Comparison of ENCODE assay signal across 8 mouse cellular contexts in genomic region chr19:34662067-34662507, GRCm38 (mm10). TPM values are rescaled to one million over a fixed set of nuclear protein-coding genes. Genes with fewer than 3 reads are reported as not detected.
DNase-seq lines count a peak whose midpoint lies in the region; ATAC-seq lines count a peak whose summit lies in the region.

No protein-coding gene starts in this region.

- peak overlapping the region; percentile 51 for H3K4me2 ChIP-seq in forebrain, embryonic 14.5 days (ENCODE audit: low read length)
- H3K4me2 ChIP-seq in neural tube, embryonic 15.5 days: peak overlapping the region; percentile 53

- H3K36me3 ChIP-seq in forebrain, embryonic 14.5 days (ENCODE audit: control insufficient read depth, insufficient read depth, low read length): no peaks in the 10 kb centered on the region
- H3K36me3 ChIP-seq in neural tube, embryonic 15.5 days: no peaks in the 10 kb centered on the region

- no peak overlapping the region for H3K27ac ChIP-seq in forebrain, embryonic 14.5 days (ENCODE audit: low read depth, low read length)
- no peak overlapping the region for H3K27ac ChIP-seq in neural tube, embryonic 15.5 days (replicated peaks)

- peak; percentile 35 for DNase-seq in MN1 (ENCODE audit: low spot score)
- DNase-seq in cerebellum, adult 11 months: peak; percentile 44
- peak; percentile 86 for DNase-seq in forebrain, embryonic 14.5 days (ENCODE audit: low spot score)
- DNase-seq in heart, postnatal 10 days: peak; percentile 77 to 79
- peak; percentile 74 to 83 for DNase-seq in kidney, postnatal 4 days
- DNase-seq in lung, adult 18-20 months: peak; percentile 62 to 74
- DNase-seq in thymus, postnatal 4 days: peak; percentile 51

- H3K4me3 ChIP-seq in forebrain, embryonic 14.5 days (ENCODE audit: low read depth, low read length): peak overlapping the region; percentile 25
- peak overlapping the region; percentile 40 for H3K4me3 ChIP-seq in neural tube, embryonic 15.5 days (replicated peaks)

- WGBS in forebrain, embryonic 14.5 days: 14% methylated on average over 13 of the region's 13 CpGs
- 19% methylated on average over 13 of the region's 13 CpGs for WGBS in neural tube, embryonic 15.5 days

- intact Hi-C loops in heart, postnatal 10 days (cut with DNase I): loop anchor here (1.0 to 5.0 kb wide), 2 partner anchors 328 to 420 kb away; no protein-coding TSS in a partner anchor

- peak; percentile 94 for ATAC-seq in forebrain, embryonic 14.5 days
- ATAC-seq in neural tube, embryonic 15.5 days (ENCODE audit: low FRiP score): peak; percentile 98

- no peaks in the 10 kb centered on the region for H3K9me3 ChIP-seq in forebrain, embryonic 14.5 days (replicated peaks; ENCODE audit: control insufficient read depth, low read length)
- H3K9me3 ChIP-seq in neural tube, embryonic 15.5 days (replicated peaks): no peaks in the 10 kb centered on the region

- H3K27me3 ChIP-seq in forebrain, embryonic 14.5 days (replicated peaks; ENCODE audit: control insufficient read depth, insufficient read depth, low read length): no peaks in the 10 kb centered on the region
- H3K27me3 ChIP-seq in neural tube, embryonic 15.5 days (replicated peaks): no peaks in the 10 kb centered on the region

- no peak overlapping the region for H3K9ac ChIP-seq in forebrain, embryonic 14.5 days (ENCODE audit: low read length)
- H3K9ac ChIP-seq in neural tube, embryonic 15.5 days (replicated peaks): no peak overlapping the region

- H3K4me1 ChIP-seq in forebrain, embryonic 14.5 days (ENCODE audit: control insufficient read depth, insufficient read depth, low read length): no peaks in the 10 kb centered on the region
- no peaks in the 10 kb centered on the region for H3K4me1 ChIP-seq in neural tube, embryonic 15.5 days

RNA-seq across cellular contexts. Expression of gene Ifit1, which starts 21.4 kb away (rescaled TPM):
- 0.38 TPM in 1 of 2 replicates, not detected in the other for polyA plus RNA-seq in forebrain, embryonic 14.5 days (2014; fragmentation: Nextera tagmentation; extraction: Ambion mirVana)
- total RNA-seq in heart, postnatal 10 days (2021): under 1 TPM; 0.12 to 0.62 TPM
- 0.63 and 2.0 TPM in 2 replicates for polyA plus RNA-seq in neural tube, embryonic 15.5 days (2015; fragmentation: Nextera tagmentation; extraction: Ambion mirVana)

RNA-seq across cellular contexts. Expression of gene Ifit1bl2, which starts 21.5 kb away (rescaled TPM):
- 0.10 and 0.41 TPM in 2 replicates for polyA plus RNA-seq in forebrain, embryonic 14.5 days (2014; fragmentation: Nextera tagmentation; extraction: Ambion mirVana)
- under 1 TPM; 0.53 to 0.77 TPM for total RNA-seq in heart, postnatal 10 days (2021)
- polyA plus RNA-seq in neural tube, embryonic 15.5 days (2015; fragmentation: Nextera tagmentation; extraction: Ambion mirVana): 0.38 and 0.41 TPM in 2 replicates

RNA-seq across cellular contexts. Expression of gene Ifit3b, which starts 54.3 kb away (rescaled TPM):
- not detected in 2 replicates for polyA plus RNA-seq in forebrain, embryonic 14.5 days (2014; fragmentation: Nextera tagmentation; extraction: Ambion mirVana)
- under 1 TPM; 0.15 to 0.36 TPM for total RNA-seq in heart, postnatal 10 days (2021)
- polyA plus RNA-seq in neural tube, embryonic 15.5 days (2015; fragmentation: Nextera tagmentation; extraction: Ambion mirVana): 0.51 and 0.59 TPM in 2 replicates

Comparison
In these comparisons a context has a peak if more than half of its experiments do, and no peak if none do; other contexts are left out.
1. DNase-seq: peak in every context shown above with its lines; median percentile 86 in forebrain, embryonic 14.5 days; 78 in kidney, postnatal 4 days; 78 in heart, postnatal 10 days; 68 in lung, adult 18-20 months; 51 in thymus, postnatal 4 days; 44 in cerebellum, adult 11 months; 35 in MN1.